Mouse (Mus musculus) heart, adult 8-10 months (tissue): ENCODE data around the gene Gm21988. TPM values are rescaled to one million over a fixed set of nuclear protein-coding genes. Genes with fewer than 3 reads are reported as not detected.

Source experiments
- DNase-seq: peaks from one replicate; pipeline ENCODE4 v3.0.0; 2022; ENCODE audit warnings: low spot score
- total RNA-seq, 4 experiments: library from RNA; stranded (reverse); gene quantifications; 2 replicates each; pipeline ENCODE4 v1.2.4; 2022

Gm21988 gene
- total RNA-seq, 4 experiments from 2014 or later = 1.2 to 2.7 (median 2.4) TPM

DNA sequence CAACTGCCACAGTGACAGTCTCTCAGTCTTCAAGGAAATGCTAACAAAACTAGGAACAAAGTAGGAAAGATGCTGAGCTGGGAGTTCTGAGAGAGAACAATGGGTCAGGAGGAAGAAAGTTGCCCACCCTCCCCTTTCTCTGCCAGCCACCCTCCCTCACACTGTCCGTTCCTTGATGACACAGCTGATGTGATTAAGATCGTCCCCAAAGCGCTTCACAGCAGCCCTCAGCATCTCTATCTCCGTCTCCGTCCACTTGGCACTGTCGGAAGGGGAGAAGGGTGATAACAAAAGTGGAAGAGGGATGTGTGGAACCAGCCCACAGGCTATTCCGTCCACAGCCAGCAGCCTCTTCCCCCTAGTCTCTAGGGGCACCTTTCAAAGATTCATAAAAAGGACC, 2.9 kb downstream of the Gm21988 start:
- no peak for DNase-seq

DNA sequence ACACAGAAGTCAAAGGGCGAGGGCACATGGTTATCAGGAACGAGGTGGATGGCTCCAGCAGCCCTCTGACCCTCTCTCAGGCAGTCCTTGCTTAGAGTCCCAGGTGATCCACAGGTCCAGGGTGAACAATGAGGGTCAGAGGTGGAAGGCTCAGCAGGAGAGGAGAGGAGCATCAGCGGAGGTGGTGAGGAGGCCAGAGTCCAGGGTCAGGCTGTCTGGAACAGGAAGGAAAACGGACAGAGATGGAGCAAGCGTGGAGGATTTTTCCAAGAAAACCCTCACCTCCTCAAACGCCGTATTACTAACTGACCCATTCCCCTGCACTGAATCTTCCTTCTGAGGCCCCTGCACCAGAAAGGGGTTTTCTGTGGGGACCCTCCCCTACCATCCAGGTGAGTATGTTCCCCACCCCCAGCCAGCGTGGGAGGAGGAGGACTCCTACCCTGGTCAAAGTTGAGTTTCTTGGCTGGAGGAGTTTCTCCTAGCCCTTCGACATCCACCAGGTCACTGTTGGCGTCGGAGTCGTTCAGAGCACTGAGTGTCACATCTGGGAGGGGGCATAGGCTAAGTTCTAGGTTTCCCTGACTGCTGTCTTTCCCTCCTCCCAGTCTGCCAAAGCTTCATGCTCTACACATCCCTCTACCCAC, 4.3 kb downstream of the Gm21988 start:
- DNase-seq = no peak

DNA sequence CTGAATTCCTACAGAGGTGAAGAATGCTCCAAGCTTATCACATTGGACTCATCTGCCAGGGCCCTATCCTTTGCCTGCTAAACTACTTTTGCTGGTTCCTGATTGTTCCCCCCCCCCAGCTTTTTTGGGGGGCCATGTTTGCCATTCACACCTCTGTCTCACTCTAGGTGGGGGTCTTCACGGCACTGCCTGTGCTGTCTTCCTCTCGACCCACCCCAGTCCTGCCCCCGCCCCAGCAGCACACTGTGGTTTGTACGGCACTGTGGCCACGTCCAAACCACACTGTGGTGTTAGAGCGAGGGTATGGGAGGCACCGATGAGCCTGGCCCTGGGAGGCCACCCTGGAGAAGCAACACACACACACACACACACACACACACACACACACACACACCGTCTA, 5.1 kb downstream of the Gm21988 start:
- no peak for DNase-seq

DNA sequence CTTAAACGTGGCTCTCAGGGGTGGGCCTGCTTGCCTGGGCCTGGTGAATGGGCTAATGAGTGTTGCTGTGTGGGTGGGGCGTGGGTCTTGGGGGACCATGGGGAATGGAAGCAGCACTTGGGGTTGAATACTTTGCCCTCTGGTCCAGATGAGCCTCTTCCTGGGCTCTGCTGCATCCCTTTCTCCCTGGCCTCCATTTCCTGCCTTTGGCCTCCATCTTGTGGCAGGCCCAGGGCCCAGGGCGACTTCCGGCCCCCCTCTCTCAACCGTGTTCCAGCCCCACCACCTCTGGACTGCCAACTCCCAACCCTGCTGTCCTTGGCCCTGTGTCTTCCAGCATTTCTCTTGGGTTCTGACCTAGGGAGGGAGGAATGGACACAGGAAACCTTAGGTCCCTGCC, 5.6 kb downstream of the Gm21988 start:
- no peak for DNase-seq

DNA sequence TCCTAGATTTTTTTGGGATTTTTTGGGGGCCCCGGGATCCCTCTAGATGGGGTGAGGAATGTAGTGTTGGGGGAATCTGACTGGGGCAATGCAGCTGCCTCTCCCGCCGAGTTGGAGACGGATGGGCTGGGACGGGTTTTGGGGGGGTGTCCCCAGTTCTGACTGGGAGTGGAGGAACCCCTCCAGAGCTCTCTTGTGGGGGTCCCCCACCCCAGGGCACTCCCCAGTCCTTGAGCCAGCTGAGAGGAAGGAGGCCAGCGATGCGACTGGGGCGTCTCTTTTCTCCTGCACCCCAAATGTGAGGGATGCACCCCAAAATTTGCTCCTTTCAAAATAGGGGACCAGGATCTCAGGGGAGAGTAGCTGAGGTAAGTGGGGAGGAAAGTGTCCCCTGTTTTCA, 6.6 kb downstream of the Gm21988 start:
- DNase-seq = no peak

DNA sequence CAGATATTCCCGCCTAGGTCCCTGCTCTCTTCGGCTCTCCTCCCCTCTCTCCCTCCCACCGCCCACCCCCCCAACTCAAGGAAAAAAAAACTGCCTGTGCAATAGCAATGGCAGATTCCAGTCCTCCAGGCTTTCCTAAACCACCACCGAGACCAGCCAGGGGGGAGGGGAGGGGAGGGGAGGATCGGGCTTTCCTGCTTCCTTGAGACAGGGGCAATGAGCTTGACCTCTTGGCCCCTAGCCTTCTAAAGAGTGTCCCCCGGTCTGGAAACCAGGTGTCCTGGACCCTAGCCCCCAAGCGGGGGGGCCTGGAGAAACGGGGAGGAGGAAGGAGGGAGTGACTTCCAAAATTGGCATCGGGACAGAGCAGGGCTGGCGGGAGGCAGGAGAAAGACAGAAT, 7.1 kb downstream of the Gm21988 start:
- no peak for DNase-seq

DNA sequence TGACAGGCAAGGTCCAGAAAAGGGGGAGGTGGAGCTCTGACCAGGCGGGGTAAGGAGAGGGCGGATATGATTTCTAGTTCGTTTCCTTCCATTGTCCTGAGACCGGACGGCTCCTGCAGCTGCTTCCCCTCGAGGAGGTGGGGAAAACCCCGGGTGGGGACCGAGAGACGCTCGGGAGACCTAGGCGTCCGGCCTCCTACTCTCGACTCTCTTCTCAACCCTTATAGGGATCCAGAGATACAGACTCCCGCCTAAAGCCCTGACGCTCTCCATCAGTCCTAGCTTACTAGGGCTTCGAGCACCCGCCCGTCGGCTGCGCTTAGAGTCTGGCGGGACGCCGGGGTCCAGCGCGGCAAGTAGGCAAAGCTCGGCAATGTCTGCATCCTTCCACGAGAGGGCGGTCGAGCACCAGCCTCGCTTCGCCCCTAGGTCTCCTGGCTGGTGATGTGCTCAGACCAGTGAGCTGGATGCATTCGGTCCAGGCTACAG, 9.3 kb downstream of the Gm21988 start:
- peak; percentile 90 for DNase-seq

DNA sequence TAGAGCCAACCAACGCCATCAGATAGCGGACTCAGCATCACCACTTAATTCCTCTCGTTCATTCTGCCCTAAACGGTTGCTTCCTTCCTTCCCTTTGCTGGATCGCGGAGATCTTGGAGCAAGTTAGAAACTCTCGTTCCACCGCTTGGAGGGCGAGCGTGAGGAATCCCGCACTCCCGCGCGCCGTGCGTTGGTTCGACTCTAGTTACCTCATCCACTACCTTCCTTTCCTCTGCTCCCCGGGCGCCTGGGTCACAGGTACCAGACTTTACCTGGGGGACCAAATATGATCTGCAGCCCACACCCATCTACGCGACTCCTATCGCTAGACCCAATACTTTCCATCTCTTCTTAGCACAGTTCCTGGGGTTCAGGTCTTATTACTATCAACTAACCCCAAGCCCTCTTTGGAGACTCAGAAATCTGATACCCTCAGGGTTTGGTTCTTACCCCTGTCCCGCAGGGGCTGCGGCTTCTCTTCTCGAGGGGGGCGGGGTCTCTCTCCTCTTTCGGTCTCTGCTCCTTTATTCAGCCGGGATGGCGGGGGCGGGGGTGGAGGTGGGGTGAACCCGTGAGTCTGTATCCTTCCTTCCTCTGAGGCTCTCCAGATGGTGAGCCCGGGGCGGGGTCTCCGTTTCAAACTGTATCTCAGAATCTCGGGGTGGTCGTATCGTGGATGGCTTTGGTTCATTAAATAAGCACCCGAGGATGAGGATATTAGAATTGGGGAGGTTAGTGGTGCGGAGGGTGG, 10.2 kb downstream of the Gm21988 start, which contains the start of gene Bcl6b:
Bcl6b (minus strand) TSS at position 539 of the 751 bp plus-strand sequence.
- peak; percentile 65 for DNase-seq

DNA sequence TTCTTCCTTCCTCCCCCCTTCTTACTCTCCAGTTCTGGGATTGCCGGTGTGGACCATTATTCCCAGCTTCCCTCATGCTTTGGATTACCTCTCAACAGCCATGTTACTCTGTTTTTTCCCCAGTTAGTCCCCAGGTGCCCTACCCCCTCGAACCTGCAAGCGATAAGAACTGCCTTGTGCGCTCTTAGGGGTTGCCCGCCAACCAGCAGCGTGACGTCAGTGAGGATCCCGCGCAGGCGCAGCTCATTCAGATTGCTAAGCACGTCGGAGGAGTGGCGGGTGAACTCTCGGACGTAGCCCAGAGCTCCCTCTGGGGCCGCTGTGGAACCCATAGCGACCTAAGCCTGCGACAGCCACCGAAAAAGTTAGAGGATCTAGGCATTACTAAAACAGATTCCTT, 10.8 kb downstream of the Gm21988 start:
- DNase-seq = peak; percentile 87

DNA sequence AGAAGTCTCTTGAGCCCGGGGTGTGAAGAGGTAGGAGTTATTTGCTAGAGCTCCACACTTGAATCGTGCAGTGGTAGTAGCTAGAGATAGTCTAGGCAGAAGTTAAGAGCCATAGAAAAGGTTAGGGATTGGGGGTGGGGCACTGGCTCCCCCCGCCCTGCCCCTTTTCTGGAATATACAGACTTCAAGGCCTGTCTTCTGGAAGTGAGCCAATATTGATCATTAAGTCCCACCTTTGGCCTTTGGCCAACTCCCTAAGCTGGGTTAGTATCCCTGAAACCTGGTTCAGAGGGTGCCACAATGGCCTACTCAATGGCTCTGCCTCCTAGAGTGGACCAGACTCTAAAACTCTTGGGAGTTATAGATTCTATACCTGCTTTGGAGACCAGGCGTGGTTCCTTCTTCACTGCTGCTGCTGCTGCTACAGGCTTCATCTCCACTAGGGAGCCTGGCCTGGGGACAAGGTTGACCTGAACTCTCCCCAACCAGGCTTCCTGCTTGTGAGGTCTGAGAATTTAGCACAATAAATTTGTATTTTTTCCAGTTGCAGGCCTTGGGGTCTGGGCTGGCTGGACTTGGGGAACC, 11.9 kb downstream of the Gm21988 start:
- no peak for DNase-seq

DNA sequence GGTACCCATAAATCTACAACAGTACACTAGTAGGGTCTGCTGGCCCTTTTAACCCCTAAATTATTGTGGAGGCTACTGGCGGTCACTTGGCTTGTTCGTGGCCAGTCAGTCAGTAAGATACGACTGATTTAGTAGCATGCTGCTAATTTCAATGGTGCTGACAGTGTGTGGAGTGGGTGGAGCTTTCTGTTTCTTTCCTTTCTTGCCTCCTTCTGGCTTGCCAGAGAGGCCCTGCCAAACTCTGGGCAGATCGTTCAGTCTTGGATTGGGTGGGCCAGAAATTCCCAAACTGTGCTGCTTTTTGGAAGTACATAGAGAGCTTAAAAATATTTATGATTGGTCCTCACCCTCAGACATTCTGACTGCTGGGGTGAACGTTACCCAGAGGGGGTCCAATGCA, 12.5 kb downstream of the Gm21988 start:
- DNase-seq = no peak

DNA sequence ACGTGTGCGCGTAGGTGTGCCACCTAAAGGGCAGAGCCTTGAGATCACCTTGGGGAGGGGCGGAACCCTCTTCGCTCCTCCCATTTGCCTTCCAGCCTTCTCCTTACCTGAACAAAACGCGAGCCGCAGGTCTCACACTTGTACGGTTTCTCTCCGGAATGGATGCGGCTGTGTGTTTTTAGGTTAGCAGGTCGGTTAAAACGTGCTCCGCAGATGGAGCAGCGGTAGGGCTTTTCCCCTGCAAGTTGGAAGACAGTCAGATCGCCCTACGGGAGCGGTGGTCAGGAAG, 13.1 kb downstream of the Gm21988 start:
- no peak for DNase-seq

DNA sequence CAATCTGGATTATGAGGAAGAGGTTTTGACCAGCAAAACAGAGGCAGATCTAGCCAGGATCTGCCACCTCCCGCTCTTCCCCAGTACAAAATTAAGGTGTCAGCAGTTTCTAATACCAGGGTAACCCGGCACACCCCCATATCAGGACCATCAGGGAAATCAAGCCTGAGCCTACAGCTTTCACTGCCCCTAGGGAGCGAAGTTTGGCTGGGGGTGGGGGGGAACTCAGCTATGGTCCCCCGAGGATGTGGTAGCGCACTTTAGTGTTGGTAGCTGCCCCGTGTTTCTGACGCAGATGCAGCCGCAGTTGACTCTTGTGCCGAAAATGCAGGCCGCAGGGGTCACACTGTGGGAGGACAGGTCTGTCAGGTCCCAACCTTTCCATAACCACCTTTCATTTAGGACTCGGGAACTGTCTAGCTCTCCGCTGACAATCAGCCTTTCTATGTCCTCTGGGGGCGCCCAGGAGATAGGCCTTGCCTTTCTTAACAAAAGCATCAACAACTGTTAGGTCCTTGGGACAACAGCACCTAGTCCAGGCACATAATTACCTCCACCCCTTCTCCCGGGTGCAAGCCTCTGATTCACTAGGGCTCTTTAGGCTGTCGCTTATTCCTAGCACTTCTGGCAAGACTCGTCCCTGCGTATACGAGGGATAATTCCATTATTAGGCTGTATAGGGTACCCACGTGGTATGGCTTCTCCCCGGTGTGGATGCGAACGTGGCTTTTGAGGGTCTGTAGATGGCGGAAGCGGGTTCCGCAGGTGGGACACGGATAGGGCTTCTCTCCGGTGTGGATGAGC, 13.6 kb downstream of the Gm21988 start:
- DNase-seq = no peak

DNA sequence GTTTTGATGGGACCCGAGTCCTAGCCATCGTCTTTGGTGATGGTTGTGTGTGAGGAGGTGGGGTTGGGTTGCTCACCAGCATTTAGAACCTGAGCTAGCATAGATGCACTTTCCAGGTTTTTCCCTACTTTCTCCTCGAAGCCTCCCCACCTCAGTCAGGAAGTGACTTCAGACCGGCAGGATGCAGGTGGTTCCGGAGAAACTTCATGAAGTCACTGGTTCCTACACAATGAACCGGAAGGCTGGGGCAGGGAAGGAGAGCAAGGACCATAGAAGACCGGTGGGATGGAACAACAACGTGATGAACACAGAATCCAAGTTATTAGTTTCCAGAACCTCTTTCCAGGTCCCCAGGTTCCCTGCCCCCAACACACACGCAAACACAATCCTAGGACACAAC, 15.9 kb downstream of the Gm21988 start:
- peak; percentile 90 for DNase-seq

DNA sequence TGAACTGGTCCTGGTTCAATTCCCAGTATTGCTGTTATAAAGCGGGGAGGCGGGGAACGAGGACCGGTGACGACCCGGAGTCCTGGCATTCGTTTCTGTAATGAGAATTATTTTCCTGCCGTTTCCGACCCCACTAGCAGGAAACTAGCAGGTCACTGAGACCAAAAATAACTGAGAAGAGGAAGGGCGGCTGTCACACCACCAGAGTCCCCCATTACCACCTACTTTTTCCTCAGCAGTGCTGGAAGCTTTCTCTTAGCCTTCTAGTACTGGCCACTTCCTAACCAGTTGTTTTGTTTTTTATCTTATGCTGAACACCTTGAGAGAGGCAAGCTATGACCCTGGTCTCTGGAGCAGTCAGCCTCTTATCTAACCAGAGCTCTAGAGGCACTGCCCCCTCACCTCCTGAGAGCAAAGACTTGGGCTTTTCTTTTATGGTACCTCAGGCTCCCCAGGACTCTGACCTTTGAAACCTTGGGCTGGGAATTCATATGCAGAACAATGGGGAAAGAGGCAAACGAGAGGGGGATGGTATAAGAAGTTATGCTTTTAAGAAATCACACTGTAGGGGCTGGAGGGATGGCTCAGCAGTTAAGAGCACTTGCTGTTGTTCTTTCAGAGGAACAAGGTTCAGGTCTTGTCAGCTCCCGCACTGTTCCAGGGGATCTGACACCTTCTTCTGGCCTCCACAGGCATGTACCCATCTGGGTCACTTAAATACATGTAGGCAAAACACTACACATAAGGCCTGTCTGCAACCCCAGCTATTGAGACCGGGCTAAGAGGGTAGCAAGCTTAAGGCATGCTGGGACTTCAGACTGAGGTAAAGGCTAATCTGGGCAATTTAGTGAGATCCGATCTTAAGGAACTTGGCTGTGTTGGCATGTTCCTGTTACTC, 17.8 kb downstream of the Gm21988 start:
- peak; percentile 75 for DNase-seq

DNA sequence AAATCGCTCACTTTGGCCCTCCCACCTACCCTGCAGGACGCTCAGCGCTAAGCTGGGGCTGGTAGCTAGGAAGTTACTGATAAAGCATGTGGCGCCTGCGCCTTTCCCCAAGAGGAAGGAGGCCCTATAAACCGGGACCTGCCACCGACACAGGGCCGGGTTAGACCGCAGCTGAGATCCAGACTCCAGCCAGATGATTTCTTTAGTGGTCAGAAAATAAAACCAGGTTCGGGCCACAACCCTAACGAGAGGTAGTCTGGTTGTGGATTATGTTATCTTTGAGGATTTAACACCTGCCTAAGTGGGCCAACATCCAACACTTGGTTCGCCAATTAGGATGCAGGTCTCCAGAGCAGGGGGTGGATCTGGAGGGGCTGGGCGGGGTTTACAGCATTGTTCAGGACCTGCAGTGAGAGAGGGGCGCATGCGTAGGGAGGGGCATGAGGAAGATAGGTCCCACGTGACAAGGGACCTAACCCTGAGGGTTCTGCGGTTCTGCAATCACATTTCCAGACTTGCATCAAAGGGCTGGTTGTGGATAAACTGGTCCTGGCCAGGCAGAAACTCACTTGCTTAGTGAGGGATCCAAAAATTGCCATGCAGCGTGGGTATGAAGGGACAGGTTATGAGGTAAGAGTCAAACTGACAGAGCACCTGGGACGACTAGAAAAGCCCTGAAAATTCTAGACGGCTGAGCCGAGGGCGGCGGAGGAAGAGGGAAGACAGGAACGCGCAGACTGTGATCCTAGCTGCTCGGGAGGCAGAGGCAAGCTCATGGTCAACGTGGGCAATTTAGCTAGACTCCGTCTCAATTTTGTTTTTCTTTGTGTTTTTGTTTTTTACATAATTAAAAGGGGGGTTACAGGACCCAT, 18.7 kb downstream of the Gm21988 start, which contains the start of gene Slc16a13:
Slc16a13 (minus strand) TSS at position 334 of the 872 bp plus-strand sequence.
- peak; percentile 94 for DNase-seq

DNA sequence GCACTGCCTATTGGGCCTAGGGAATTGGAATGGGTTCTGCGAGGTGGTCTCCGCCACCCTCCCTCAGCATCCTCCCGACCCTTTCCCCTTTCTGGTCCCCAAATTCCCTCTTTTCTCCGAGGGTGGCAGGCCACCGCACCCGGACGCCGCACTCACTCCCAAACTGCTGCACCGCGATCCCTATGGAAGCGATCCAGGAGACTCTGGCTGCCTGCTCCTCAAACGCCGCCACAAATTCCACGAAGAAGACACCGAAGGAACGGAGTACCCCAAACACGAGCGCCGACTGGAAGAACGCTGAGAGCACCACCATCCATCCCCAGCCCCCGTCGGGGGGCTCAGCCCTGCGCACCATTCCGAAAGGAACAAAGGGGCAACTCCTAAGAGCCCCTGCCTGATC, 19.3 kb downstream of the Gm21988 start:
- no peak for DNase-seq

DNA sequence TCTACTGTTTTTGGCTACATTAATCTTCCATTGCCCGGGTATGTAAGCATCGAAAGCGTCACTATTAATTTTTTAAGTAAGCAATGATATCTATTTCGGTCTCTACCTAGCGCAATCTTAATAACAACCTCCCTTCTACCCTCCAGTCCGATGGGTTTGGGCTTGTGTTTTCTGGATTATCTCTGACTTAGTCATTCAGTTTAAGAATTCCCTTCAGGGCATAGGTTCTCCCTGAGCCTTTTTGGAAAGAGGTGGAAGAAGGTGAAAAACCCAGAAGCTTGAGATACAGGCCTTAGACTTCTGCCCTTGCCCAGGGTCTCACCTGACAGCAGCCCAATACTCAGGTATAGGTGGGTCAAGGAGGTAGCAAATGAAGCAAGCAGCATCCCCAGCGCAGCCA, 19.8 kb downstream of the Gm21988 start:
- DNase-seq = no peak

DNA sequence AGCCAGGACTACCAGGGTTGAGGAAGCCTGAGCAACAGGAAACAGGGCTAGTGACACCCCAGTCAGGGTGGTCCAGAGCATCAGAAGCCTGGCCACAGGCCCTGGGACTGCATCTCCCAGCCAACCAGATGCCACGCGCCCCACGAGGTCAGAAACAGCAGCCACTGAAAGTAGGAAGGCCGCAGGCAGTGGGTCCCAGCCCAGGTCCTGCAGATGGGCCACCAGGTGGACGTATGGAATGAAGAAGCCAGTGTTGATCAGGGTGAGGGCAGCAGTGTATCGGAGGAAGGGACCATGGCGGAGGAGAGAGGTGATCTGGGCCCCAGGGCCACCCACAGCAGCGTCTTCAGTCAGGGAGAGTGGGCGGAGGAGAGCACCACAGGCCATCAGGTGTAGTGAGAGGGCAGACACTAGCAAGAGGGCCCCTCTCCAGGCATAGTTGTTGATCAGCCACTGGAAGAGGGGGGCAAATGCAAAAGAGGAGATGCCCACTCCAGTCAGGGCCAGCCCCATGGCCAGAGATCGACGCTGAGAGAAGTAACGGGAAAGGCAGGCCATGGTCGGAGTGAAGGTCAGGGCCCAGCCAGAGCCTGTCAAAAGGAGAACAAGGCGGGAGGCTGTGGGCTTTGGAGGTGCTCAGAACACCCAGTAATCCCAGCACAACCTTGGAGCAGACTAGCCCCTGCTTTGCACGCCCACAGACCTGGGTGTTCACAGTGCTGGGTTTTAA, 20.7 kb downstream of the Gm21988 start:
- DNase-seq = no peak
